Mouse (Mus musculus): ENCODE data around the gene Slc1a5.
A peak's percentile ranks its signal among the peaks of the same experiment; 100 is the strongest.

The Slc1a5 gene

DNA sequence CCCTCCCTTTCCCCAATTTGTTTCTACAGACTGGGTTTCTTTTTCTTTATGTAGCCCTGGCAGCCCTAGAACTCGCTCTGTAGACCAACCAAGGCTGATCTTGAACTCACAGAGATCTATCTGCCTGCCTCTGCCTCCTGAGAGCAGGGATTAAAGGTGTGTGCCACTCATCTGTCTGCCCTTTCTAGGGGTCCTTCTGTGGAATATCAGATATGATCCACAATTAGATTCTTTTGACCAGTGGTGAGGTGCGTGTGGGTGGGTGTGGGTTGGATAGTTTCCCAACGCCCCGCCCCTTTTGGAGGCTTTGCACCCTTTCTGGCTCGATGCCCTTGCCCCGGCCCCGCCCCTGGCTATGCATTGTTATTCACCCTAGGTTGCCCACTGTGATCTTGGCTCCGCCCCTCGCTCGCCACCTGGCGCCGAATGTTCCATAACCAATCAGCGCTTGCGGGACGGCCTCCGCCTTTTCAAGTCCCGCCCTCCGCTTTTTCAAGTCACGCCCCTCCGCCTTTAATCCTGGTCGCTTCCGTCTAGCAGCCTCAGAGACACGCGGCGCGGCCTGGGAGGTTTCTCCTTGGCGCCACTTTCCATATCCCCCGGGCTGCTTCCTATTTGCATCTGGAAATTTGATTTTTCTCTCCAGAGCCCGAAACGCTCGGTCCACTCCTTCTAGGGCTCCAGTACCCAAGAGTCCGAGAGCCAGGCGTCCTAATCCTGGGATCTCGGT, at the start of gene Slc1a5:
Gene Slc1a5, plus strand, starts transcription at position 516 of the 730 bp plus-strand sequence.
- peak; percentile 71 for DNase-seq (ENCODE audit: low spot score in 2 of 2)

DNA sequence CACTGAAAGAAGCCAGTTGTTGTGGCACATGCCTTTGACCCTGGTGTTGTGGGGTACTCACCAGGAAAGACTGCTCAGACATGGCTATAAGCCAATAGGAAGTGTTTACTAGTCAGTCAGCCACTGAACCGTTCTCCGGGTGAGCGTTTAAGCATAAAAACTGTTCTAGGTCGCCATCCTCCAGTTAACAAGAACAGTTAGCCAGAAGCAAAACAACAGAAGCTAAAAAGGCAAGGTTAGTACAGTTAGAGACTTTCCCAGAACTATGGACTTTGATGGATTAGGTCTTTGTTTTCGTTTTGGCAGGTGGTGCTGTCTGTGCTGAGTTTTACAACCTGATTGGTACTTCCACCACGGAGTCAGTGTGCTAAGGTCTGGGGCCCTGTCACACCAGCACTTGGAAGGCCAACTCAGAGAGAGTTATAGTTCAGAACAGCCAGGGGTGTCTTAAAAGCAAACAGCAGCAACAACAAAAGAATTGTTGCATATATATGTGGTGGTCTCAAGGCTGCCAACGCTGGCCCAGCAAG, 49.2 kb upstream of the Slc1a5 start:
- DNase-seq (ENCODE audit: low spot score in 2 of 2): no peak

DNA sequence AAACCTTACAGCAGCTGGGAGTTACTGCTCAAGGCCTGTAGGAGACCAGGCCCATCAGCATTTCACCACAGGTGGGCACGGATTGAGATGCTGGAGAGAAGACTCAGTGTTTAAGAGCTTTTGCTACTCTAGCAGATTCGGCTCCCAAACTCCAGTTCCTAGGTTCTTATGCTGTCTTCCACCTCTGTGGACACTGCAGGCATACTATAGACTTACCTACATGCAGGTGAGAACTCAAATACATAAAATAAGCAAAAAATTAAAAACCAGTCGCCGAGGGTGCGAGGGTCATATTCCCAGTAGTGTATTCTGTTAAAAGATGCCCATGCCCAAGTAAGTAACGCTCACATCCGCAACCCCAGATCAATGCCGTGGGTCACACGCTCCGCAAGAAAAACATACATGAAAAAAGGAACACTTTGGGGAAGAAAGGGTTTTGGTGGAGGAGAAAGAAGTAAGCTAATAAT, 43.5 kb upstream of the Slc1a5 start:
- DNase-seq (ENCODE audit: low spot score in 2 of 2): no peak

DNA sequence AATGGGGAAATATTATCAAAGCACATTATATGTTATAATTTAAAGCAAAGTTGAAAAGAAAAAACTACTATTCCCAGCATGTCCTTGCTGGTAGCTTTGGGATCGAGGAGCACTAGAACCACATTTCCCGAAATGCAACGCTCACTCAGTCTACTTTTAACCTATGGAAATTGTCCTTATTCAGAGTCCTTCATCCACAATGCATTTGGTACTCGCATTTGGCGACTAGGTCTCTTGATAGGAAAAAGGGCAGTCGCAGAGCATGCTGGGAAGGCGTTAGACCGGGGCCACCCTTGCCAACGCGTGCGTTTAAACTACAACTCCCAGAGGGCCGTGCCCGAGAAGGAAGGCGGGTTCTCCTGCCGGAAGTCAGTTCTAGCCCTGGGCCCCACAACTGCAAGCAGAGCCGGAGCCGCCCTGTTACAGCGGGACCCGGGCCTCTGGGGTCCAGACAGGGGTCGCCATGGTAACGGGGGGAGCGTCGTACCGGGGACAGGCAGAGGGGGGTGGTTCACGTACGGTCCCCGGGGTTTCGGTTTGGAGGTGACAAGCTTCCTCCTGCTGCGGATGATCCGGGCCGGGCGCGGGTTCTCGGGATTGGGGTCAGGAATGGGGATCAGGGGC, 43.0 kb upstream of the Slc1a5 start, which contains the start of gene Ap2s1:
Gene Ap2s1, plus strand, starts transcription at position 338 of the 624 bp plus-strand sequence.
- DNase-seq (ENCODE audit: low spot score in 2 of 2): peak; percentile 96 to 97

- no peak for DNase-seq (ENCODE audit: low spot score in 2 of 2)
Measured at GRCm38 (mm10) chr7:16739056-16739604, 42.0 kb upstream of the Slc1a5 start.

DNA sequence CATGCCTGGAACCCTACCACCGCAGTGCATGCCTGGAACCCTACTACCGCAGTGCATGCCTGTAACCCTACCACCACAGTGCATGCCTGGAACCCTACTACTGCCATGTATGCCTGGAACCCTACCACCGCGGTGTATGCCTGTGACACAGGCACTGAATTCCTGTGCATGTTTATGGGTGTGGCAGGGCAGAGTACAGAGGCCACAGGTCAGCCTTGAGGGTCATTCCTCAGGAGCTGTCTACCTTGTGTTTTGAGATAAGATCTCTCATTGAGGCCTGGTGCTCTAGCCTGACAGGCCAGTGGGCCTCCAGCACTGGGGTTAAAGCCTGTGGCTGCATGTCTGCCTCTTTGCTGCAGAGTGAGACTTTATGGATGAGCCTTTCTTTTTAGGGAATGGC, 35.8 kb upstream of the Slc1a5 start:
- DNase-seq (ENCODE audit: low spot score in 2 of 2): no peak

DNA sequence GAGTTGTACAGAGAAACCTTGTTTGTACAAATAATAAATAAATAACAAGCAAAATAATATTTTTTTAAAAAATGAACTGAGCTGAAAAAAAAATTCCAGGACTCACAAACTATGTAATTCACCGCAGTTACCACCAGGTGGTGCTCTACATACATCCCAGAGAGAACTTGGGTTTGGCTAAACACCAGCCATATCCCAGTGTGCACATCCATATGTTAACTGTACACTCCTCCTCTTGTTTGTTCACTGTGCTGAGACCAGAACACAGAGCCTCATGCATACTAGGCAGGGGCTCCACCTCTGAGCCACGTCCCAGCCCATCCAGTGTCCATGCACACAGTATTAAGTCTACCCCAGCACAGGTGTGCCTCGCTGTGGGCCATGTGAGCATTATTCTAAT, 35.0 kb upstream of the Slc1a5 start:
- no peak for DNase-seq (ENCODE audit: low spot score in 2 of 2)

- no peak for DNase-seq (ENCODE audit: low spot score in 2 of 2)
Measured at GRCm38 (mm10) chr7:16747656-16748055, 33.5 kb upstream of the Slc1a5 start.

DNA sequence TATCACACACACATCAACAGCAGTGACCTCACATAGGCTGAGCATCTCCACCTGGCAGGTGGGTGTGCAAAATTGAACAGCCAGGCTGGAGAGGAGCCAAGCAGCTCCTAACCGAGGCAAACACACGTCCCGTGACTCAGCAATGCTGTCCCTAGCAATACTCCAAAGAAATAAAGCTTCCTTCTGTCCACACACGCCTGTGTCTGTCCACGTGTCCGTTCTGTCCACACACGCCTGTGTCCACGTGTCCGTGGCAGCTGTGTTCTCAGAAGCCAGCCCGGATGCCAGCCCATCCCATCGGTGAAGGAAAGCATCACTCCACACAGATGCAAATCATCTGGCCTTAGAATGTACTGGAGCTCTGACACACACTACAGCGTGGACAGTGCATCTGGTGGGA, 29.1 kb upstream of the Slc1a5 start:
- no peak for DNase-seq (ENCODE audit: low spot score in 2 of 2)

GRCm38 (mm10) chr7:16755362-16756017, 25.6 kb upstream of the Slc1a5 start:
- no peak for DNase-seq (ENCODE audit: low spot score in 2 of 2)

GRCm38 (mm10) chr7:16758872-16759574, 22.1 kb upstream of the Slc1a5 start:
- no peak for DNase-seq (ENCODE audit: low spot score in 2 of 2)

DNA sequence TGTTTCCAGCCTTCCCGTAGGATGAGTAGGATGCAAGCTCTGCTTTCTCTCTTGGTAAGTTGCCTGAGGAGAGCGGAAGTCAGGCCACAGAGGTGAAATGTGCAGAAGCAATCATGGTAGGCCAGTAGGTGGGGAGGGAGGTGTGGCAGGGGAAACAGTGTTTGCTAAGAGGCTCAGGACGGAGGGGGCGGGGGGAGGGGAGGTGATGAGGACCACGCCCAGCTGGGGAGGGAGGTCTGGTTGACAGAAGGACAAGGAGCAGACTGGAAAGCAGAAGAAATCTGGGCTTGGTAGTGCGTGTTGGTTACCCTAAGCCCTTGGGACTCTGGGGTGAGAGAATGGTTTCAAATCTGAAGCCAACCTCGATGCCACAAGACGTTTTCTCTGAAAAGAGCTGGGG, 20.8 kb upstream of the Slc1a5 start:
- no peak for DNase-seq (ENCODE audit: low spot score in 2 of 2)

- no peak for DNase-seq (ENCODE audit: low spot score in 2 of 2)
Measured at GRCm38 (mm10) chr7:16761005-16761481, 20.1 kb upstream of the Slc1a5 start.

GRCm38 (mm10) chr7:16761630-16762029, 19.5 kb upstream of the Slc1a5 start:
- no peak for DNase-seq (ENCODE audit: low spot score in 2 of 2)

DNA sequence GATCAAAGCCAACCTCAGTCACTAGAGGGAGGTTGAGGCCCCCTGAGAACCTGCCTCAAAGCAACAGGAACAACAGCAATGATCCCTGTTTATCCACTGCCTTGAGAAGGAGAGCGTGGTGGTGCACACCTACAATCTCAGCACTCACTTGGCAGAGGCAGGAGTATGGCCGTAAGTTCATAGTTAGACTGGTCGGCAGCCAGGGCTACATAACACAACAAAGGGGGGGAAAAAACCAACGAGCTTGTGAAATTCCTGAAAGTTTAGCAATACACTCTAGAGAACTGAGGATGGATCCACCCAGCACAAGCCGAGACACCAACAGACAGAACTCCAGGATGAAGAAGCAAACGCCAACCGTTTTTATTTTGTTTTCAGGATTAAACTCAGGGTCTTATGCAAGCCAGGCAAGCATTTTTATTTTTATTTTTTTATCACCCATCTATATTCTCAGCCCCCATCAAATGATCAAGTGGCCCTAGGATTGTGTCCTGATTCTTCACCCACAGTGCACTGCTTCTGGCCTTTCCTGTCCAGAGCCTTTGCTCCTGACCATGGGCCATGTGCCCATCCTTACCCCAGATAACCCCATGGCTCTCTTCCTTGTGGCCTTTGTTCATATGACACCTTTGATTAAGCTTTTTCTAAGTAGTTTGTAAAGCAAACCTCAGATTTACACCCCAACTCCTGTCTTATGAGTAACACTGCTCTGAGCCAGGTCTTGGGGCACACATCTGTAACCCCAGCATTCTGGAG, 17.5 kb upstream of the Slc1a5 start:
- DNase-seq (ENCODE audit: low spot score in 2 of 2): no peak

- no peak for DNase-seq (ENCODE audit: low spot score in 2 of 2)
Measured at GRCm38 (mm10) chr7:16766443-16766842, 14.7 kb upstream of the Slc1a5 start.

GRCm38 (mm10) chr7:16775888-16776287, 5.3 kb upstream of the Slc1a5 start:
- DNase-seq (ENCODE audit: low spot score in 2 of 2): no peak

- DNase-seq (ENCODE audit: low spot score in 2 of 2): no peak
Measured at GRCm38 (mm10) chr7:16780076-16780475, 1.1 kb upstream of the Slc1a5 start.

GRCm38 (mm10) chr7:16781555-16781815, 345 bp downstream of the Slc1a5 start:
- DNase-seq (ENCODE audit: low spot score in 2 of 2): no peak

GRCm38 (mm10) chr7:16781816-16782554, 845 bp downstream of the Slc1a5 start:
- DNase-seq (ENCODE audit: low spot score in 2 of 2): no peak

Measured in frontal cortex, postnatal 10 days (tissue).